Mouse (Mus musculus): ENCODE measurements around the gene Pth2. TPM values are rescaled to one million over a fixed set of nuclear protein-coding genes. Genes with fewer than 3 reads are reported as not detected.

Gene Pth2
- polyA plus RNA-seq, 1 experiment from 2014 or later: not detected

- Histone ChIP-seq H3K4me3 (replicated peaks) (peak within 1 kb of the TSS; percentile 75), H3K27me3 (no peaks in the 10 kb centered on the region), H3K27ac (replicated peaks) (peak within 1 kb of the TSS; percentile 98), H3K4me1 (peaks cover 26% of the 10 kb centered on the region), H3K36me3 (peaks cover 17% of the 10 kb centered on the region), H3K9me3 (replicated peaks) (no peaks in the 10 kb centered on the region), H3K9ac (peak within 1 kb of the TSS; percentile 84), H3K4me2 (replicated peaks) (peak within 1 kb of the TSS; percentile 70)
- 4% methylated on average over 69 of the region's 69 CpGs for WGBS
- ATAC-seq (ENCODE audit: insufficient number of reproducible peaks, low FRiP score, low TSS enrichment, low read depth): peak; percentile 96
Measured at GRCm38 (mm10) chr7:45154096-45154992, 26.5 kb upstream of the Pth2 start, which contains the start of the genes Pih1d1 and Aldh16a1. TSS of gene Pih1d1 (plus strand) at chr7:45154303. TSS of gene Aldh16a1 (minus strand) at chr7:45154584.

GRCm38 (mm10) chr7:45154993-45155514, 25.7 kb upstream of the Pth2 start:
- ATAC-seq (ENCODE audit: insufficient number of reproducible peaks, low FRiP score, low TSS enrichment, low read depth): 0 out of 2 replicates have a peak, but pooled peaks have one; percentile 8
- 70% methylated on average over 12 of the region's 12 CpGs for WGBS

GRCm38 (mm10) chr7:45155590-45155989, 25.2 kb upstream of the Pth2 start:
- no peak overlapping the region for H3K4me3 ChIP-seq (replicated peaks)
- H3K27ac ChIP-seq (replicated peaks): peak overlapping the region; percentile 98
- WGBS: 79% methylated on average over 9 of the region's 9 CpGs
- H3K9me3 ChIP-seq (replicated peaks): no peaks in the 10 kb centered on the region
- no peaks in the 10 kb centered on the region for H3K27me3 ChIP-seq
- no peak for ATAC-seq (ENCODE audit: insufficient number of reproducible peaks, low FRiP score, low TSS enrichment, low read depth)
- 0 out of 2 replicates have a peak overlapping the region, but pooled peaks have one; percentile 70 for H3K4me2 ChIP-seq (replicated peaks)
- peaks cover 24% of the 10 kb centered on the region for H3K4me1 ChIP-seq
- H3K9ac ChIP-seq: no peak overlapping the region
- H3K36me3 ChIP-seq: peaks cover 28% of the 10 kb centered on the region

More at GRCm38 (mm10) chr7:45154993-45155514, 25.7 kb upstream of the Pth2 start:
- H3K9me3 ChIP-seq (replicated peaks): no peaks in the 10 kb centered on the region
- H3K4me3 ChIP-seq (replicated peaks): peak overlapping the region; percentile 75
- peak overlapping the region; percentile 98 for H3K27ac ChIP-seq (replicated peaks)
- H3K27me3 ChIP-seq: no peaks in the 10 kb centered on the region
- H3K4me1 ChIP-seq: peaks cover 26% of the 10 kb centered on the region
- peaks cover 24% of the 10 kb centered on the region for H3K36me3 ChIP-seq
- H3K9ac ChIP-seq: no peak overlapping the region
- peak overlapping the region; percentile 70 for H3K4me2 ChIP-seq (replicated peaks)

GRCm38 (mm10) chr7:45156206-45156605, 24.6 kb upstream of the Pth2 start:
- ATAC-seq (ENCODE audit: insufficient number of reproducible peaks, low FRiP score, low TSS enrichment, low read depth): no peak
- H3K4me3 ChIP-seq (replicated peaks): no peak overlapping the region
- H3K36me3 ChIP-seq: peaks cover 31% of the 10 kb centered on the region
- H3K4me1 ChIP-seq: peaks cover 17% of the 10 kb centered on the region
- 95% methylated on average over 15 of the region's 15 CpGs for WGBS
- H3K9ac ChIP-seq: no peak overlapping the region
- no peaks in the 10 kb centered on the region for H3K9me3 ChIP-seq (replicated peaks)
- H3K27ac ChIP-seq (replicated peaks): no peak overlapping the region
- no peak overlapping the region for H3K4me2 ChIP-seq (replicated peaks)
- no peaks in the 10 kb centered on the region for H3K27me3 ChIP-seq

- Histone ChIP-seq H3K4me1 (peaks cover 19% of the 10 kb centered on the region), H3K27me3 (peaks cover 1% of the 10 kb centered on the region; the same call in 1 of the 2 replicates), H3K4me3 (replicated peaks) (no peak overlapping the region), H3K9me3 (replicated peaks) (no peaks in the 10 kb centered on the region), H3K27ac (replicated peaks) (no peak overlapping the region), H3K4me2 (replicated peaks) (no peak overlapping the region), H3K36me3 (peaks cover 31% of the 10 kb centered on the region), H3K9ac (no peak overlapping the region)
- 80% methylated on average over 14 of the region's 14 CpGs for WGBS
- ATAC-seq (ENCODE audit: insufficient number of reproducible peaks, low FRiP score, low TSS enrichment, low read depth): no peak
Measured at GRCm38 (mm10) chr7:45157459-45157858, 23.3 kb upstream of the Pth2 start.

- Histone ChIP-seq H3K4me1 (peaks cover 28% of the 10 kb centered on the region), H3K27ac (replicated peaks) (no peak overlapping the region), H3K4me3 (replicated peaks) (no peak overlapping the region), H3K4me2 (replicated peaks) (no peak overlapping the region), H3K9me3 (replicated peaks) (no peaks in the 10 kb centered on the region), H3K36me3 (peaks cover 31% of the 10 kb centered on the region), H3K9ac (no peak overlapping the region), H3K27me3 (peaks cover 17% of the 10 kb centered on the region)
- ATAC-seq (ENCODE audit: insufficient number of reproducible peaks, low FRiP score, low TSS enrichment, low read depth): no peak
- WGBS: 93% methylated on average over 6 of the region's 6 CpGs
Measured at GRCm38 (mm10) chr7:45158991-45159390, 21.8 kb upstream of the Pth2 start.

GRCm38 (mm10) chr7:45160316-45160800, 20.4 kb upstream of the Pth2 start:
- peaks cover 24% of the 10 kb centered on the region for H3K4me1 ChIP-seq
- H3K4me3 ChIP-seq (replicated peaks): no peak overlapping the region
- H3K4me2 ChIP-seq (replicated peaks): no peak overlapping the region
- WGBS: 91% methylated on average over 6 of the region's 6 CpGs
- no peak overlapping the region for H3K9ac ChIP-seq
- ATAC-seq (ENCODE audit: insufficient number of reproducible peaks, low FRiP score, low TSS enrichment, low read depth): no peak
- no peak overlapping the region for H3K27ac ChIP-seq (replicated peaks)
- H3K27me3 ChIP-seq: peaks cover 30% of the 10 kb centered on the region
- peaks cover 31% of the 10 kb centered on the region for H3K36me3 ChIP-seq
- no peaks in the 10 kb centered on the region for H3K9me3 ChIP-seq (replicated peaks)

GRCm38 (mm10) chr7:45160866-45161265, 19.9 kb upstream of the Pth2 start:
- WGBS: 91% methylated on average over 3 of the region's 3 CpGs
- Histone ChIP-seq H3K9ac (no peak overlapping the region), H3K36me3 (peaks cover 31% of the 10 kb centered on the region), H3K4me2 (replicated peaks) (no peak overlapping the region), H3K9me3 (replicated peaks) (no peaks in the 10 kb centered on the region), H3K4me3 (replicated peaks) (no peak overlapping the region), H3K27me3 (peaks cover 35% of the 10 kb centered on the region), H3K27ac (replicated peaks) (no peak overlapping the region), H3K4me1 (peaks cover 21% of the 10 kb centered on the region)
- no peak for ATAC-seq (ENCODE audit: insufficient number of reproducible peaks, low FRiP score, low TSS enrichment, low read depth)

GRCm38 (mm10) chr7:45161612-45162473, 19.0 kb upstream of the Pth2 start:
- H3K4me2 ChIP-seq (replicated peaks): peak overlapping the region; percentile 81
- 3% methylated on average over 35 of the region's 35 CpGs for WGBS
- H3K4me1 ChIP-seq: peaks cover 21% of the 10 kb centered on the region
- ATAC-seq (ENCODE audit: insufficient number of reproducible peaks, low FRiP score, low TSS enrichment, low read depth): peak; percentile 89
- H3K4me3 ChIP-seq (replicated peaks): peak overlapping the region; percentile 47
- no peaks in the 10 kb centered on the region for H3K9me3 ChIP-seq (replicated peaks)
- H3K27me3 ChIP-seq: peaks cover 45% of the 10 kb centered on the region
- no peak overlapping the region for H3K9ac ChIP-seq
- peaks cover 27% of the 10 kb centered on the region for H3K36me3 ChIP-seq
- H3K27ac ChIP-seq (replicated peaks): peak overlapping the region; percentile 55

- no peaks in the 10 kb centered on the region for H3K9me3 ChIP-seq (replicated peaks)
- WGBS: 21% methylated on average over 6 of the region's 6 CpGs
- no peak overlapping the region for H3K27ac ChIP-seq (replicated peaks)
- peaks cover 27% of the 10 kb centered on the region for H3K36me3 ChIP-seq
- H3K9ac ChIP-seq: no peak overlapping the region
- H3K4me1 ChIP-seq: peaks cover 21% of the 10 kb centered on the region
- peaks cover 52% of the 10 kb centered on the region for H3K27me3 ChIP-seq
- peak overlapping the region; percentile 47 for H3K4me3 ChIP-seq (replicated peaks)
- H3K4me2 ChIP-seq (replicated peaks): peak overlapping the region; percentile 81
- ATAC-seq (ENCODE audit: insufficient number of reproducible peaks, low FRiP score, low TSS enrichment, low read depth): no peak
Measured at GRCm38 (mm10) chr7:45162551-45162950, 18.2 kb upstream of the Pth2 start.
